8 mouse cellular contexts compared by ENCODE assay signal in the genomic region with DNA sequence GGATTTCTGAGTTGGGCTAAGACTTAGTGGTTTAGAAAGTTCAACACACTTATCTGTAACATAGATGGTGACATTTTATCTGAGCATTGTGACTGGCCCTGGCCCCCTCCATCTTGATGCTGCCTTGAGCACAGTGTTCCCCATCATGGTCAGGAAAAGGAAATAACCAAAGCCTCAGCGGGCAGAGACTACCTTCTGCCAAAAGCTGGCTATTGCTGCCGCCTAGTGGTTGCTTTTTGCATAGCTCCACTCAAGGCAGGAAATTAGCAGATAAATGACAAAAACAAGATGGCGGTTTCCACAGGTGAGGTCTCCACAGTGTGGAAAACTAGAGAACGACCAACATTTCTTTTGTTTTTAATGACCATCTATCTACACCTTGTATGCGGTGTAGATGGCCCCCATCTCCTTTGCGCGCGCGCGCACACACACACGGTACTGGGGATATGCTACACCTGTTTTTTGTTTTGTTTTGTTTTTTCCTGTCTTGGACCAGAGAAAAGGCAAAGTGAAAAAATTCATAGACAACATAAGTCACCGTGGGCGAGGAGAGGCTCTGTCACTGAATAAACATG. TPM values are rescaled to one million over a fixed set of nuclear protein-coding genes. Genes with fewer than 3 reads are reported as not detected.
A peak's percentile ranks its signal among the peaks of the same experiment; 100 is the strongest.
DNase-seq lines count a peak whose midpoint lies in the region; ATAC-seq and TF ChIP-seq lines count a peak whose summit lies in the region.

No protein-coding gene starts in this region.

- DNase-seq in layer of hippocampus, postnatal 14 days (ENCODE audit: low spot score in 2 of 2), result peak; percentile 84 to 85
- peak; percentile 79 to 88 for DNase-seq in spleen, adult 2 months (ENCODE audit: low read depth in 1 of 2, low spot score in 2 of 2)

- H3K27ac ChIP-seq in forebrain, embryonic 13.5 days, result no peak overlapping the region
- no peak overlapping the region for H3K27ac ChIP-seq in forebrain, embryonic 16.5 days (ENCODE audit: low read length)
- H3K27ac ChIP-seq in bone marrow, adult 2 months (ENCODE audit: control insufficient read depth, insufficient read depth, low read depth, low read length, poor library complexity), result no peak overlapping the region
- no peak overlapping the region for H3K27ac ChIP-seq in spleen, adult 2 months (ENCODE audit: insufficient read depth, low read length)

- no peaks in the 10 kb centered on the region for H3K36me3 ChIP-seq in forebrain, embryonic 13.5 days (ENCODE audit: poor library complexity, severe bottlenecking)
- H3K36me3 ChIP-seq in forebrain, embryonic 16.5 days (ENCODE audit: control insufficient read depth, insufficient read depth), result no peaks in the 10 kb centered on the region
- H3K36me3 ChIP-seq in spleen, adult 2 months (ENCODE audit: control insufficient read depth, insufficient read depth, low read length), result no peaks in the 10 kb centered on the region

- no peak overlapping the region for H3K4me3 ChIP-seq in forebrain, embryonic 13.5 days
- H3K4me3 ChIP-seq in forebrain, embryonic 16.5 days (replicated peaks; ENCODE audit: low read length), result no peak overlapping the region
- H3K4me3 ChIP-seq in bone marrow, adult 2 months (replicated peaks; ENCODE audit: control insufficient read depth, low read depth, low read length), result no peak overlapping the region
- no peak overlapping the region for H3K4me3 ChIP-seq in spleen, adult 2 months (ENCODE audit: extremely low read depth, insufficient read depth, insufficient read length)

- 55% methylated on average over 13 of the region's 13 CpGs for WGBS in forebrain, embryonic 13.5 days
- WGBS in forebrain, embryonic 16.5 days, result 55% methylated on average over 13 of the region's 13 CpGs
- 49% methylated on average over 13 of the region's 13 CpGs for WGBS in bone marrow, adult 2 months
- WGBS in spleen, adult 2 months, result 52% methylated on average over 13 of the region's 13 CpGs

- H3K27me3 ChIP-seq in forebrain, embryonic 13.5 days, result no peaks in the 10 kb centered on the region
- no peaks in the 10 kb centered on the region for H3K27me3 ChIP-seq in forebrain, embryonic 16.5 days (replicated peaks; ENCODE audit: control insufficient read depth, insufficient read depth, low read length)
- no peaks in the 10 kb centered on the region for H3K27me3 ChIP-seq in spleen, adult 2 months (ENCODE audit: control insufficient read depth, insufficient read depth, low read length)

- no peaks in the 10 kb centered on the region for H3K9me3 ChIP-seq in forebrain, embryonic 13.5 days (replicated peaks)
- no peaks in the 10 kb centered on the region for H3K9me3 ChIP-seq in forebrain, embryonic 16.5 days (ENCODE audit: control insufficient read depth, low read length)

- peak; percentile 78 for TF ChIP-seq CTCF in bone marrow, adult 2 months (IDR thresholded peaks at IDR 0.05; ENCODE audit: control insufficient read depth, insufficient read depth, low read length)
- peak; percentile 80; the same call in 1 of the 2 replicates for TF ChIP-seq CTCF in spleen, adult 2 months (IDR thresholded peaks at IDR 0.05; ENCODE audit: extremely low read depth, insufficient read depth, insufficient read length, insufficient replicate concordance)

- TF ChIP-seq POLR2A in bone marrow, adult 2 months (IDR thresholded peaks at IDR 0.05; ENCODE audit: borderline replicate concordance, control insufficient read depth, low read depth, low read length), result no peak
- TF ChIP-seq POLR2A in spleen, adult 2 months (IDR thresholded peaks at IDR 0.05; ENCODE audit: low read depth, low read length), result no peak

- ATAC-seq in forebrain, embryonic 13.5 days, result 0 out of 2 replicates have a peak, but pooled peaks have one; percentile 27
- ATAC-seq in forebrain, embryonic 16.5 days, result no peak
- peak; percentile 56; the same call in 1 of the 2 replicates for ATAC-seq in erythroid progenitor cell, adult 5-6 weeks (replicated peaks; ENCODE audit: low FRiP score, poor library complexity, severe bottlenecking)
- ATAC-seq in hematopoietic stem cell, adult 5-6 weeks (replicated peaks in 1 of 2; ENCODE audit: insufficient read depth in 1 of 2, low FRiP score in 2 of 2, low TSS enrichment in 1 of 2, low read depth in 1 of 2, poor library complexity in 2 of 2, severe bottlenecking in 2 of 2), result peak; percentile 57 to 66
- peak; percentile 60 for ATAC-seq in megakaryocyte, adult 5-6 weeks (ENCODE audit: poor library complexity, severe bottlenecking)

- no peak overlapping the region for H3K4me2 ChIP-seq in forebrain, embryonic 13.5 days
- H3K4me2 ChIP-seq in forebrain, embryonic 16.5 days (ENCODE audit: low read length), result no peak overlapping the region

- no peaks in the 10 kb centered on the region for H3K4me1 ChIP-seq in forebrain, embryonic 13.5 days
- H3K4me1 ChIP-seq in forebrain, embryonic 16.5 days (replicated peaks; ENCODE audit: control insufficient read depth, insufficient read depth, low read length), result no peaks in the 10 kb centered on the region
- H3K4me1 ChIP-seq in bone marrow, adult 2 months (ENCODE audit: control insufficient read depth, insufficient read depth, low read length), result peaks cover 2% of the 10 kb centered on the region; the same call in 1 of the 2 replicates
- peaks cover 14% of the 10 kb centered on the region; the same call in 1 of the 2 replicates for H3K4me1 ChIP-seq in spleen, adult 2 months (ENCODE audit: control insufficient read depth, insufficient read depth, insufficient read length)

- H3K9ac ChIP-seq in forebrain, embryonic 13.5 days, result no peak overlapping the region
- H3K9ac ChIP-seq in forebrain, embryonic 16.5 days (replicated peaks; ENCODE audit: low read depth, low read length), result no peak overlapping the region

RNA-seq across cellular contexts. Expression of a gene that starts 7.4 kb away (rescaled TPM):
- polyA plus RNA-seq in forebrain, embryonic 13.5 days (2015; fragmentation: Nextera tagmentation; extraction: Ambion mirVana), result not detected in 2 replicates
- not detected in 2 replicates for polyA plus RNA-seq in forebrain, embryonic 16.5 days (2015; fragmentation: Nextera tagmentation; extraction: Ambion mirVana)
- not detected in 2 replicates for polyA plus RNA-seq in bone marrow, adult 2 months (2011; ENCODE audit: insufficient read depth, insufficient read length, low replicate concordance, missing spikeins)
- not detected in 2 replicates for total RNA-seq in erythroid progenitor cell, adult 5-6 weeks (2015; ENCODE audit: low replicate concordance)
- total RNA-seq in erythroid progenitor cell, adult 5-6 weeks (2017; ENCODE audit: low replicate concordance), result not detected in 2 replicates
- not detected in 2 replicates for total RNA-seq in hematopoietic stem cell, adult 5-6 weeks (2017)
- total RNA-seq in layer of hippocampus, postnatal 14 days (2021), result not detected
- total RNA-seq in megakaryocyte, adult 5-6 weeks (2015), result 0.07 and 0.09 TPM in 2 replicates
- not detected in 2 replicates for total RNA-seq in megakaryocyte, adult 5-6 weeks (2017)
- polyA plus RNA-seq in spleen, adult 2 months (2012; rRNA removed), result 1.4 and 1.6 TPM in 2 replicates

RNA-seq across cellular contexts. Expression of a gene that starts 26.0 kb away (rescaled TPM):
- 0.09 and 0.13 TPM in 2 replicates for polyA plus RNA-seq in forebrain, embryonic 13.5 days (2015; fragmentation: Nextera tagmentation; extraction: Ambion mirVana)
- 0.16 and 0.46 TPM in 2 replicates for polyA plus RNA-seq in forebrain, embryonic 16.5 days (2015; fragmentation: Nextera tagmentation; extraction: Ambion mirVana)
- 0.85 and 4.3 TPM in 2 replicates for polyA plus RNA-seq in bone marrow, adult 2 months (2011; ENCODE audit: insufficient read depth, insufficient read length, low replicate concordance, missing spikeins)
- not detected in 2 replicates for total RNA-seq in erythroid progenitor cell, adult 5-6 weeks (2015; ENCODE audit: low replicate concordance)
- total RNA-seq in erythroid progenitor cell, adult 5-6 weeks (2017; ENCODE audit: low replicate concordance), result not detected in 2 replicates
- not detected in 2 replicates for total RNA-seq in hematopoietic stem cell, adult 5-6 weeks (2017)
- total RNA-seq in layer of hippocampus, postnatal 14 days (2021), result under 1 TPM; 0.26 to 0.67 TPM
- total RNA-seq in megakaryocyte, adult 5-6 weeks (2015), result 0.21 and 0.25 TPM in 2 replicates
- total RNA-seq in megakaryocyte, adult 5-6 weeks (2017), result 0.04 and 0.29 TPM in 2 replicates
- 10.2 and 12.8 TPM in 2 replicates for polyA plus RNA-seq in spleen, adult 2 months (2012; rRNA removed)

RNA-seq across cellular contexts. Expression of a gene that starts 45.3 kb away (rescaled TPM):
- 1.6 and 2.2 TPM in 2 replicates for polyA plus RNA-seq in forebrain, embryonic 13.5 days (2015; fragmentation: Nextera tagmentation; extraction: Ambion mirVana)
- polyA plus RNA-seq in forebrain, embryonic 16.5 days (2015; fragmentation: Nextera tagmentation; extraction: Ambion mirVana), result 2.2 and 3.3 TPM in 2 replicates
- 6.9 and 19.1 TPM in 2 replicates for polyA plus RNA-seq in bone marrow, adult 2 months (2011; ENCODE audit: insufficient read depth, insufficient read length, low replicate concordance, missing spikeins)
- 2.5 and 5.8 TPM in 2 replicates for total RNA-seq in erythroid progenitor cell, adult 5-6 weeks (2015; ENCODE audit: low replicate concordance)
- total RNA-seq in erythroid progenitor cell, adult 5-6 weeks (2017; ENCODE audit: low replicate concordance), result 1.5 and 1.8 TPM in 2 replicates
- 2.7 and 6.4 TPM in 2 replicates for total RNA-seq in hematopoietic stem cell, adult 5-6 weeks (2017)
- 10 to 100 TPM; 60.4 to 63.9 TPM for total RNA-seq in layer of hippocampus, postnatal 14 days (2021)
- total RNA-seq in megakaryocyte, adult 5-6 weeks (2015), result 22.2 and 24.7 TPM in 2 replicates
- 13.4 and 15.4 TPM in 2 replicates for total RNA-seq in megakaryocyte, adult 5-6 weeks (2017)
- 25.7 and 26.0 TPM in 2 replicates for polyA plus RNA-seq in spleen, adult 2 months (2012; rRNA removed)
